Mouse (Mus musculus) testis, adult 2 months (tissue): ENCODE measurements at regions not wholly inside any gene's neighbourhood (a gene's known extent, or its start where the extent isn't known, plus 50 kb on each side); places are given as distances from the start of the nearest gene placed in this dataset.
"Not testable (repeated sequence)": the region's sequence is repeated elsewhere in the genome, so short reads cannot be mapped to it uniquely, and the experiment has no call there.

ENCODE experiments used
- CTCF ChIP-seq: fragments of 200-500 bp; IDR thresholded peaks from 2 replicates; pipeline ENCODE4 v1.5.1; 2012; ENCODE audit warnings: low read depth, mild to moderate bottlenecking, inconsistent platforms, low read length, moderate library complexity; ENCODE audit not compliant: control insufficient read depth, insufficient read depth, insufficient replicate concordance
- POLR2A ChIP-seq: fragments of 200-500 bp; IDR thresholded peaks from 2 replicates; pipeline ENCODE4 v1.6.1; 2012; ENCODE audit warnings: low read depth, mild to moderate bottlenecking, inconsistent platforms, low read length, moderate library complexity; ENCODE audit not compliant: control insufficient read depth

GRCm38 (mm10) chr2:39806681-39807080 lies 580.4 kb upstream of the Ppp6c start:
- TF ChIP-seq POLR2A, CTCF: not testable (repeated sequence)
